Mouse (Mus musculus) c-Kit-positive CD71-positive TER-119-negative erythroid progenitor cells, embryonic 14.5 days (primary cell): ENCODE measurements around the gene Ubxn6.
"Not testable (repeated sequence)": the region's sequence is repeated elsewhere in the genome, so short reads cannot be mapped to it uniquely, and the experiment has no call there.

Experiments used
- DNase-seq: peaks from one replicate; pipeline ENCODE4 v3.0.0-alpha.2; 2013; ENCODE audit warnings: low read depth

The Ubxn6 gene

DNA sequence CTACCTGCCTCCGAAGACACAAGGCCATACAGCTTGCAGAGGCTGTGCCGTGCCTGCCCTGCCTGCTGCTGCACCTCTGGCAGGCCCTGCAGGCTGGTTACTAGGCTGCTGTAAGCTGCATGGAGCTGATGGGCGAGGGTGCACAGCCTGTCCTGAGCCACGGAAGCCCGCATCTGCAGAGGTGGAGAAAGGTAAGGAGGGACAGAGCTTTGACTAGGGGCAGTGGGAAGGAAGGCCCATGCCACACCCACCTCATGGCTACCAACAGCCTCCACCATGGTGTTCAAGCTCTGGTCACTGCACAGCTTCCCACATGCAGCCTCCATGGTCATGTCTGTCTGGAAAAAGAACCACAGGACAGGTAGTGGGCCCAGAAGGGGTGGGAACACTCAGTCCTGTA is 27.3 kb upstream of the Ubxn6 start:
- no peak for DNase-seq

DNA sequence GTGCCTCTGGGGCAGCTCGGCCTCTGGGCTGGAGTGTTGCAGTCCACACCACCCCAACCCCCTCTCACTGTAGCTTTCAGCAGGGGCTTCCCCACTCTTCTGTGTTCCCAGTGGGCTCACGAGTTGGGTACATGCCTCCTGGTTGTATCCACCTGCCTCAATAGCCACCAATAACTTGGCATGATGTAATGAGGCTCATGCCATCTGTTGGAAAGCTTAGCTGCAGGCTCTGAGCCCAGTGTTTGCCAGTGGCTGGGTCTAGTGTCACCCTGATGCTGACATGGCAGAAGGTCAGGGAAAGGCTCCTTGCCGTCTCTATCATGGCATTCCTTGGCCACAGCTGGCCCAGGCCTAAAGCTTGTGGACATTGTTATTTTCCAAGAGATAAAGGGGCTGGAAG is 26.0 kb upstream of the Ubxn6 start:
- no peak for DNase-seq

DNA sequence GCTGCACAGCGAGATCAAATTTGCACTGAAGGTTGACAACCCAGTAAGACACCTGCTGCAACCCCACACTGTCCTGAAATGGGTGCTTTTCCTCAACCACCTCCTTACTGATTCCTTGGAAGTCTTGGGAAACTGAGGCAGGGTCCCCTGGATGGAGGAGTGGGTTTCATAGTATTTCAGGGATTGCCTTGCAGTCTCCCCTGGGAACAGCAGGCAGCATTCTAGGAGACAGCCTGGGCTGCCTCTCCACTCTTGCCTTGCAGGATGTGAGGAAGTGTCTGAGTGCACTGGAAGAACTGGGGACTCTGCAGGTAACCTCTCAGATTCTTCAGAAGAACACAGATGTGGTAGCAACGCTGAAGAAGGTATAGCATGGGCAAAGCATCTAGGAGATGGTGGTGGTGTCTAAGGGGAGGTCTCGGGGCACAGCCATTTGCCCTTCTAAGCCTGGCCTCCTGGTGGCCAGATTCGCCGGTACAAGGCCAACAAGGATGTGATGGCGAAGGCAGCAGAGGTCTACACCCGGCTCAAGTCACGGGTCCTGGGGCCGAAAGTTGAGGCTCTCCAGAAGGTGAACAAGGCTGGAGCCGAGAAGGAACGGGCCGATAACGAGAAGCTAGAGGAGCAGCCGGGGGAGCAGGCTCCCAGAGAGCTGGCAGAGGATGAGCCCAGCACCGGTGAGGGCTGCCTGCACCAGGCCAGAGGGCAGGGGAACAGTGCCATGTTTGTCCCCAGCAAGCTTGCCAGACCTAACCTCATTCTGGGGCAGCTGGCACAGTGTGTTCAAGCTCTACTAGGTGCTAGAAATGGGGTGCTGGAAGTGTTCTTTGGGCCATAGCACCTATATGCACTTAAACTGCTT is 24.1 kb upstream of the Ubxn6 start:
- DNase-seq = no peak

DNA sequence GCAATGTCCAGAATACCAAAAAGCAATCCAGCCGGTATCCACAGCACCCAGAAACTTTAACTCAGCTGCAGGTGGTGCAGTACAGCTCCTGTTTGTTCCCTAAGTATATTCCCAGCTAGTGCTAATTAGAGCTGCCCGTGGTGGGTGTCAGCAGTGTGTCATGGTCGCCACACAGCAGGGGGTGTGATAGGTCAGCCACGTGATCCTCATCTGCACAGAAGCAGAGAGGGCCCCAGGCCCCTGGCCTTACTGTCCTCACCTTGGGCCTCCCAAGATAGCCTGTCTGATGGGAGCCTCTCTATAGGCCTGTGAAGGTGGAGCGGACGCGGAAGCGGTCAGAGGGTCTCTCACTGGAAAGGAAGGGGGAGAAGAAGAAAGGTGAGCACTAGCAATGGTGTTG is 23.4 kb upstream of the Ubxn6 start:
- no peak for DNase-seq

DNA sequence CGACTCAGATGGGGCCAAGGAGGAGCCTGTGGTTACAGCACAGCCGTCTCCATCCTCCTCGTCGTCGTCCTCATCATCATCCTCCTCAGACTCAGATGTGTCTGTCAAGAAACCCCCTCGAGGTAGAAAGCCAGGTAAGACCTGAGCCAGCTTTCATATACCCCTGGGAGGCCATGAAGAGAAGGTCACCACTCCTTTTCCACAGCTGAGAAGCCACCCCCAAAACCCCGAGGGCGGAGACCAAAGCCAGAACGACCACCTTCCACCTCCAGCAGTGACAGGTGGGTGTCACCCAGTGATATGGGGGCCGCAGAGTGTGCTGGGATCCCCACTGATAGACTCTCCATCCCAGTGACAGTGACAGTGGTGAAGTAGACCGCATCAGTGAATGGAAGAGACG is 22.1 kb upstream of the Ubxn6 start:
- DNase-seq = no peak

DNA sequence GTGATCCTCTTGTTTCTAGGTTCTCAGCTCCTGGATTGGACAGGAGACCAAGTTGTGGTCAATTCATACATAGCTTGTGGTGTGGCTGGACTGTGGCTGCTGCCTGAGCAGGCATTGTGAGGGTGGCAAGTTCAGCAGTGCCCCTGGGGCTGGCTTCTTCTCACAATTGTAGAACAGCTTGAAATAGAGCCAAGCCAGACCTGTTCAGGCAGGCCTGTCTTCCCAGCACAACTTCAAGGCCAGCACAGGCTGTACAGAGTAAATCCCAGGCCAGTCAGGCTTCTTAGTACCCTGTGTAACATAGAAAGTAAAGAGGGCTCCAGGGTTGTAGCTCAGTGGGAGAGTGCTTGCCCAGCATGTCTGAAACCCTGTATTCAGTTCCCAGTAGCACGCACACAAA is 18.0 kb upstream of the Ubxn6 start:
- DNase-seq = no peak

DNA sequence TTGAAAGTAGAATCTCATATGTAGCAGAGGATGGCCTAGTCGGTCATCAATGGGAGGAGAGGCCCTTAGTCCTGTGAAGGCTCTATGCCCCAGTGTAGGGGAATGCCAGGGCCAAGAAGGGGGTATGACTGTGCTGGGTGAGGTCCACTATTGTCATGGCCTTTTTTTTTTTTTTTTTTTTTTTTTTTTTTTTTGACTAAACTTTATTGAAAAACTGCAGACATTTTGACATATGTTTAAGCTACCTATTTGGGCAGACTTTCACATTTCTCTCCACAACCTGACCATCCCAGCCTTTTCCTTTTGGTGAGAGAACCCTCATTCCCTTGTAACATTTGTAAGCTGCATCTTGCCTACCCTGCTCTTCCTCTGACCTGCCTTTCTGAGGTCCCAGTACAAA is 17.5 kb upstream of the Ubxn6 start:
- no peak for DNase-seq

DNA sequence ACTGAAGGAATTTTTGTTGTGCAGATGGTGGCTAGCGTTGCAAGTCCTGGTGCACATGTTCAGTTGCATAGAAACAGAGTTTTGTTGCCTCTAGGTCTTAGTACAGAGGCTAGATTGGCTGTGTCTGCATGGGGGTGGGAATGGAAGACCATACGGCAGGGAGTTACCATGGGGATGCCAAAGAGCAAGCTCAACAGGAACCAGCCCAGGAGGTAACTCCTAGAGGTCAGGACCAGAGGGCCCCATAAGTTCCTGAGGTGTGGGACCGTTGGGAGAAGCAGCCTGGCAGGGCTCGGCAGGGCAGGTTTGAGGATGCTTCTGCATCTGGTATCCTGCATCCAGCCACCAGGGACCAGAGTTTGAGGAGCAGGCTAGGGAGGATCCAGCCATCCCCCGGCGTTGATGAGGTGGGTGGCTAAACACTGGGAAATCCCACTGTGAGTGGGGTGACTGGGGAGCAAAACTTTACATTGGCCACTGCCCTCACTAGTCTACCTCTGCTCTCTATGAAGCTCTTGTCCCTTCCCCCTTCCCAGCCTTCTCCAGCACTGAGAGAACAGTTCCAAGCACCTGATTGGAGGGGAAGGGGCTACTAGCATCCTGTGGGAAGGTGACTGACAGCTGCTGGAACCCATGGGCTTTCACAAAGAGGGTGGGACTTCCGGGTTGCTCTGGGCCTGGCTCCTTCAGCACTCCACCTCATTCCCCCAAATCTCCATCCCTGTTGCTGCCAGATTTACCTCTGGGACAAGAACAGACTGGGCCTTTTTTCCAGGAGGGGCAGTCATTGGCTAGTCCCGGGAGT is 6.2 kb upstream of the Ubxn6 start:
- DNase-seq = no peak

DNA sequence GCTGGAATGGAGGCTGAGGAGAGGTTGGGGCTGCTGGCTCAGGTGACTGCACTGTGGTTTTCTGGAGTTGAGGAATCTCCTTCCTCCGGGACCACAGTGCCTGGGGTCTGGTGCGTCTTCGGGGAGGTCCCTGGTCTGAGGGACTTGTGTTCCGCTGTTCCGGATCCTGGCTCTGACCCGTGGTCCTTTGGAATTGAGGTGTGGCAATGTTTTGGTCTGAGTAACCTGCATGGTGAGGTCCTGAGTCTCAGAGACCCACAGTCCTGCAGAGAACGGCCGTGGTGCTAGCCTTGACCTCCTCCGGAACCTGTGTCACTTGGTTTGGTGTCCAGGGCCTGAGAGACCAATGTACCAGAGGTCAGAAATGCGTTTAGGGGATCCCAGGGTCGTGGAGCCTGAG is 5.1 kb upstream of the Ubxn6 start:
- DNase-seq = no peak

DNA sequence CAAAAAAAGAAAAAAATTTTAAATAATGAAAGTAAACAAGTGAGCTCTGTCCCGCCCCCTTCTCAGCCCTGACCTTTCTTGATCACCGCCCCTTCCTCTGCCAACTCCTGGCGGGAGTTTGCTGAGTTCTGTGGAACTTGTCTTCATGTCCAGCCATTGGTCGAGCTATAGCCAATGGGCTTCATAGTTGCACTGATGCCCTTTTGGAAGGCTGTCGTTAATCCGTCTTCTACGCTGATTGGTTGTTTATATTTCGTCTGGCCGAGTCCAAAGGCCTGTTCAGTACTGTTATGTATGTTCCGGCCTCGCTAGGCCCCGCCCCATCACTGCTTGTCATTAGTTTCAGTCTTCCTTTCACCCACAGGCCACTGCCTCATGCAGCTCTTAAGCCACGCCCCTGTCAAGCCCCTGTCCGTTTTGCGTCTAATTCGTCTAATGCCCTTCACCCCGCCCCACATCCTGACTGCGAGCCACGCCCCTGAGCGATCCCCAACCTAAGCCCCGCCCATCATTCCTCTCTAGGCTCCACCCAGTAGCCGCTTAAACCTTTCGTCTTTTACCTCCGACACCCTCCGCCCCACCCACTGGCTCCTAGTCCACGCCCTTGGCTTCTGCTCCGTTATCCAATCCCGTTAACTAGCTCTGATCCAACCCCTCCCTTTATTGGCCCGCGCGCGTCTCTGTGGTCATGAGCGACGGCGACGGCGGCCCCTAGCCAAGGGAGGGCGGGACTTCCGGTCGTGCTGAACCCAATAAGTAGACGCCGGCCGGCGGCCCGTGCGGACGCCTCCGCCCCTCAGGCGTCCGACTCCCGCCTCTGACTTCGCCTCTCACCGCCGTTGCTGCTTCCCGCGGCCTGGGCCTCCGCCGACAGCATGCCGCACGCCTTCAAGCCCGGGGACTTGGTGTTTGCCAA is 4.3 kb upstream of the Ubxn6 start, which contains the start of gene Hdgfl2:
Gene Hdgfl2, plus strand, starts transcription at position 755 of the 916 bp plus-strand sequence.
- DNase-seq = peak; percentile 100

DNA sequence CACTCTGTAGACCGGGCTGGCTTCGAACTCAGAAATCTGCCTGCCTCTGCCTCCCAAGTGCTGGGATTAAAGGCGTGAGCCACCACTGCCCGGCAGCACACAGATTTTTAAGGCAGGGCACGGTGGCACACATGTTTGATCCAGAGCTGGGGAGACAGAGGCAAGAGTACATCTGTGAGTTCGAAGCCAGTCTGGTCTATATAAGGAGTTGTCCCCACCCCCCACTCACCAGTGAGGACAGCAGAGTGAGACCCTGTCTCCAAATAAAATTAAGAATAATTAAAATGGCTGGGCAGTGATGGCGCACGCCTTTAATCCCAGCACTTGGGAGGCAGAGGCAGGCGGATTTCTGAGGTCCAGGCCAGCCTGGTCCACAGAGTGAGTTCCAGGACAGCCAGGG is 3.5 kb upstream of the Ubxn6 start:
- DNase-seq = not testable (repeated sequence)

DNA sequence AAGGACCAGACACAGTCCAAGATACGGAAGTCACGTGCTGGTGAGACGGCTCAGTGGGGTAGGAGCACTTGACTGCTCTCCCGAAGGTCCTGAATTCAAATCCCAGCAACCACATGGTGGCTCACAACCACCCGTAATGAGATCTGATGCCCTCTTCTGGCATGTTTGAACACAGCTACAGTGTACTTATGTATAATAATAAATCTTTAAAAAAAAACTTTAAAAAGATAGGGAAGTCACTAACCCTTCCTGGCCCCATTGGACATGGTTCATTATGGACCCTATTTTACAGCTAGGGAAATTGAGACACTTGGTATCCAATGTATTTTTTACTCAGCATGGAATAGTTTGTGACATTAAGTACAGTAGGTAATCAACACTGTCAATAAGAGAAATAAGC is 2.7 kb upstream of the Ubxn6 start:
- DNase-seq = no peak

DNA sequence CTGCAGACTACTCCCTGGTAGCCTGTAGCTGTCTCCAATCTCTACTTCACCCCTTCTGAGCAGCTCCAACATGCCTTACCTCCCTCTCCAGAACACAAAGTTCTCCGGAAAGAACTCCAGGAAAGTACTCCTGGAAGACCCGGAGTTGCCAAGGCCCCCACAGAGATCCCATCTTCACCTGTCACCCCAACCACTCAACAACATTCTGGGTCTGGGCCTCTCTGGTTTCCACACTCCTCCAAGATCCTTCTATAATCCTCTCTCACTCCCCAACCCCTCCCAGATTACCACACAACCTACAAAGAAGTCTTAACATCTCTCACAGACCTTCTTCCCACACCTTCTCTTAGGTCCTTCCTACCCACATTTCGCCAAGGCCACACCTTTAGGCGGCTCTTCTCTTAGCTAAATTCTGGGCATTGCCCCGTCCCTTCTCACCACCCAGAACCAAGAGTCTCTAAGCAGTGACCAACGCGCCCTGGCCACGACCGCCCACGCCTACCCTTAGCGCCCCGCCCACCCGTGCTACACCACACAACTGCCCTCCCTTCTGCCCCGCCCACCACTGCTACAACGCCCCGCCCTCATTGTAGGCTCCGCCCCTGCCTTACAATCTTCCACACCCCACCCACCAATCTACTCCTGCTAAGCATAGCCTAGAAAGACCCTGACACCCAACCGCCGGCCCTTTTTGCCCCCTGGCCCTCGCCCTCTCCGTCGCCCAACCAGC is 566 bp downstream of the Ubxn6 start:
- peak; percentile 83 for DNase-seq

DNA sequence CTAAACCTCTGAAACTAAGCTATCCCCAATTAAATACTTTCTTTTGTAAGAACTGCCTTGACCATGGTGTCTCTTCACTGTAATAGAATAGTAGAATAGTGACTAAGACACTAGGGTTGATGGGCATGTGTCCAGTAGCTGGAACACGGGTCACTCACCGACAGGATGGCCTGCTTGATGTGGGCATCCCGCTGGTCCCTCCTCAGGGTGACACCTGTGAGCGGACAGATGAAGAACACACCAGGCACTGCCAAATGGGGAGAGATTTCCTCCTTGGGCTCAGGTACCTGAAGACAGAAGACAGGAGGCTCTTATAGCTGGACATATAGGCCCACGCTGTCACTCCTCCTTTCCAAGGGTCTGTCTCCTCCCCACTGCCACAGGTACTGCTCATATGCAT is 2.6 kb downstream of the Ubxn6 start:
- no peak for DNase-seq

DNA sequence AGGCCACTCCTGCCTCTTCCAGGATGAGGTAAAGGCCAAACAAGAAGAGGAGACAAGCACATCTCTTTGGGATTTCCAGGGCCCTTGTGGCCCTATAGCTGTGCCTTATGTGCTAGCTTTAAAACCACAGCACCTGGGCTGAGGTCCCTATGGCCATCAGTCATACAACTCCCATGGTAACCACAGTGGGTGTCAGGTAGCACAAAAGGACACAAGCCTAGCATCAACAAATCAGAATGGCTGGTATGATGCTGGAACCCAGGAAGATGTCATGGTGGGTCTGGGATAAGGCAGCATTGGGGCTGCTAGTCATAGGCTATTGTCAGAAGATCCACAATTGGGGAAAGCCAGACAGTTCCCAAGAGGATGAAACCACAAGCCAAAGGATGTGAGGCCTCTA is 3.7 kb downstream of the Ubxn6 start:
- no peak for DNase-seq

DNA sequence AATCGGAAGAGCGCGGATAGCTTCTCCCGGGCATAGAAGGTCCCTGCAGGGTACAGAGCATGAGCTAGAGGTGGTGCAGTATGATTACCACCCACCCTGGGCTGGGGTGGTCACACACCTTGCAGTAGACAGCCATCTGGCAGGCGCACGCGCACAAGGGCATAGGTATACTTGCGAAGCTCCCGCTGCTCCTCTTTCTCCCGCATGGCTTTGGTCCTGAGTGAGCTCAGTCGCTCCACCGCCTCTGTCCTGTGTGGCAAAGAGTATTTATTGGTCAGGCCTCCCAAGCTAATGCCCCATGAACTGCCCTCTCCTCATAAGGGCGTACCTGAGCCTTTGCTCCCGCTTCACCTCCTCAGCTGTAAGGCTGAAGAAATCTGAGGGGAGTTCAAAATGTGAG is 5.8 kb downstream of the Ubxn6 start:
- DNase-seq = no peak

DNA sequence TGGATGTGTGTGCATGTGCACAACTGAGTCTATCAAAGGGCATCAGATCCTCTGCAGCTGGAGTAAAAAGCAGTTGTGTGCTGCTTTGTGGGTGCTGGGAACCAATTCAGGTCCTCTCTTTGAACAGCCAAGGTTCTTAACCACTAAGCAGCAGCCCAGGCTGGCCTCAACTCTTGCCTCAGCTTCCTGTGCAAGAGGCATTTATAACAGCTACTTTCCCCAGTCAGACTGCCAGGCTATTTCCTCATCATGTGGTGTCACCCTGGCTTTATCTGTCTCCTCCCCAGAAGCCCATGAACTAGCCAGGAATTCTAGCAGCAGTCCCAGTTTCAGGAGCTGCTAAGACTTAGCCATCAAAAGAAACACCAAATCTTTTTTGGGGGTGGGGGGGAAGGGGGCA is 8.4 kb downstream of the Ubxn6 start:
- DNase-seq = no peak

DNA sequence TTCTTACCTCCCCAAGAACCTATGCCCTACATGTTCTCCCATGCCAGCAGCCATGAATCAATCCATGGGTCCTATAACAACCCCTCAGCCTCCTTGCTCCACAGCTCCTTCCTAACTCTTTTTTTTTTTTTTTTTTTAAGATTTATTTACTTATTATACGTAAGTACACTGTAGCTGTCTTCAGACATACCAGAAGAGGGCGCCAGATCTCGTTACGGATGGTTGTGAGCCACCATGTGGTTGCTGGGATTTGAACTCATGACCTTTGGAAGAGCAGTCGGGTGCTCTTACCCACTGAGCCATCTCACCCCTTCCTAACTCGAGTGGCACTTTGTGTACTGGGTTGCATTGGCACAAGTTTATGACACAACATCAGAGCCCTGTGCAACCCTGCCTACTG is 9.1 kb downstream of the Ubxn6 start:
- not testable (repeated sequence) for DNase-seq

DNA sequence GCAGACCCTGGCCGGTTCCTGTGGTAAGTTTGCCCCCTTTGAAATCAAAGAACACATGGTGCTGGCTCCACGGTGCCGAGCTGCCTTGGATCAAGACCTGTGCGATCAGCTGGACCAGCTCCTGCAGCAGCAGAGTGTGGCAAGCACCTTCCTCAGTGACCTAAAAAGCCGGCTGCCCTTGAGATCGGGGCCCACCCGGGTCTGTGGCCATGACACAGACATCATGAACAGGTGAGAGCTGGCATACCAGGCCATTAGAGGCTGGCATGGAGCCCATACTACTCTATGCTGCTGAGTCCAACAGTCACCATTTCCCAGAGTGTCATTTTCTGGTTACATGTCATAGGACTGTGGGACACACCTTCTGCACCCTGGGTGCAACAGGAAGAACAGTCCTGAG is 12.7 kb downstream of the Ubxn6 start:
- DNase-seq = no peak

DNA sequence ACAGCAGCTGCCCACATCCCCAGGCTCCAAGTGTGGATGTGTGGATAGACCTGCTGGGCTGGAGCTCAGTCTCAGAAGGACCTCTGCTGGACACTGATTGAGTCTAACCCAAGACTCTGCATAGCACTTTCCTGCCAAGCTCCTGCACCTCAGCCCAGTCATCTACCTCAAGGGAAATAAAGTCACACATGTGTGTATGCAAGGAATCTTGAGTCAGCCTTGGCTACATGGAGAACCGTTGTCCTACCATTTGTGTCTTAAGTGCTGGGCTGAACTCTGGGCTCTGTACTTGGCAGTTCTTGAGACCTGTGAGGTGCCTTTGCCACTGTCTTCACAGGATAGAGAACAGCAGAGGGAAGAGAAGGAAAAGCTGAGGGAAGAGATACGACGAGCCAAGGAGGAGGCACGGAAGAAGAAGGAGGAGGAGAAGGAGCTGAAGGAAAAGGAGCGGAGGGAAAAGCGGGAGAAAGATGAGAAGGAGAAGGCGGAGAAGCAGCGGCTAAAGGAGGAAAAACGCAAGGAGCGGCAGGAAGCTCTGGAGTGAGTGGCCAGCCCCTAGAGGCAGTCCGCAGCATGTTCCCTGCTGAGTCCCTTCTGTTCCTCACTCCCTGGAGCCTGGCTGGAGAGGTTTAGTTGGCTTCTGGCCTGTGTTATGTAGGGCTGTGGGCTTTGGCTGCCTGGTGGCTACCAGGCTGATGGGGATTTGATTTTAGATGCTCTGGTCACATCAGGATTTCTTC is 17.3 kb downstream of the Ubxn6 start:
- DNase-seq = no peak
